Mouse (Mus musculus) testis, postnatal 14 days (tissue): Measurements from ENCODE around the gene Oaz2.

Experiments used
- DNase-seq: peaks from one replicate; pipeline ENCODE4 v3.0.0; 2021; ENCODE audit warnings: low spot score

Oaz2 gene

GRCm38 (mm10) chr9:65695646-65696045 lies 27.8 kb downstream of the Oaz2 start:
- no peak for DNase-seq

GRCm38 (mm10) chr9:65696337-65696736 lies 28.5 kb downstream of the Oaz2 start:
- DNase-seq, result no peak

- DNase-seq, result no peak
Observed at GRCm38 (mm10) chr9:65697356-65697755, 29.6 kb downstream of the Oaz2 start.

- no peak for DNase-seq
Observed at GRCm38 (mm10) chr9:65697992-65698391, 30.2 kb downstream of the Oaz2 start.

GRCm38 (mm10) chr9:65700504-65700903 lies 32.7 kb downstream of the Oaz2 start:
- DNase-seq, result no peak

GRCm38 (mm10) chr9:65702286-65702685 lies 34.5 kb downstream of the Oaz2 start:
- no peak for DNase-seq

GRCm38 (mm10) chr9:65703241-65703640 lies 35.4 kb downstream of the Oaz2 start:
- DNase-seq, result no peak

- no peak for DNase-seq
Observed at GRCm38 (mm10) chr9:65703926-65704595, 36.3 kb downstream of the Oaz2 start.

GRCm38 (mm10) chr9:65718195-65718594 lies 50.4 kb downstream of the Oaz2 start:
- no peak for DNase-seq

- no peak for DNase-seq
Observed at GRCm38 (mm10) chr9:65721161-65721566, 53.4 kb downstream of the Oaz2 start.

GRCm38 (mm10) chr9:65724471-65725290 lies 56.9 kb downstream of the Oaz2 start:
- peak; percentile 21 for DNase-seq

- no peak for DNase-seq
Observed at GRCm38 (mm10) chr9:65725291-65725622, 57.5 kb downstream of the Oaz2 start.

GRCm38 (mm10) chr9:65726431-65726830 lies 58.6 kb downstream of the Oaz2 start:
- no peak for DNase-seq

- no peak for DNase-seq
Observed at GRCm38 (mm10) chr9:65727491-65727890, 59.7 kb downstream of the Oaz2 start.

- no peak for DNase-seq
Observed at GRCm38 (mm10) chr9:65728588-65728987, 60.8 kb downstream of the Oaz2 start.

GRCm38 (mm10) chr9:65734931-65735330 lies 67.1 kb downstream of the Oaz2 start:
- no peak for DNase-seq
